Mouse (Mus musculus) spleen, adult 18-20 months (tissue): ENCODE results near the gene Wfdc11.
"Not testable (repeated sequence)": the region's sequence is repeated elsewhere in the genome, so short reads cannot be mapped to it uniquely, and the experiment has no call there.

ENCODE experiments used
- DNase-seq, 2 experiments: peaks; one replicate each; pipeline ENCODE4 v3.0.0; 2022; ENCODE audit warnings: mixed read lengths in 2 of 2

Wfdc11 gene

DNA sequence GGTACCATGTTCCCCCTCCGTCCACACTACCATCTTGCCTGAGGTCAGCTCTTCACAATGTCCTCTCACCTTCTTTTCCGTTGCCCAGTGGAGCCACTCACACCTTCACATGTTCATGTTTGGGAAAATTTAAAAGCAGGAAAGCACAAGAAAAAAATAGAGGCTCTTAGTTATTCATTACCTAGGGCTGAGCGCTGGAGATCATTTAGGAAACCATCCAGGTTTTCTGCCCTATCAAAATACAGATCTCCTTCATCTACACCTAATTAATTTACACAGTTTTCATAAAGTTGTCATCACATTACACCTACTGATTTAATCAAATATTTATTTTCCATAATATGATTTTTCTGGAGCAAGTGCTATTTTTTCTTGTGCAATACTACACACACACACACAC, 35.2 kb downstream of the Wfdc11 start, which contains the start of gene Wfdc16:
Wfdc16 (minus strand) TSS at position 101 of the 400 bp plus-strand sequence.
- no peak for DNase-seq

DNA sequence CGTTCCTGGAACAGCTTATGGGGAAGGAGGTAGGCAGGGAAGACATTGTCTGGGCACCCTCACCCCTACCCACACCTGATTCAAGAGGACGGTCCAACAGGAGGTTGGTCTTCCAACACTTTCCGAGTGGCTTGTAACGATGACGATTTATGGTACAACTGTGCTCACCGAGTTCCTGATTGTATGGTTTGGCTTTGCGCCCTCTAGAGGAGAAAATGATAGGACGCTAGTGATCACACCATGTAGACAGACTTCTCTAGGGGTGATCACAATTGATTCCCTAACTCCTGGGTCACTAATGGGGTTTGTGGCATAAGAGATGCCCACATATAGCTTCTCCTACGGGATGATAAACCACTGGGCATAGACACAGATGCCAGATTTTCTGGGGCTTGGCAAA, 38.6 kb downstream of the Wfdc11 start:
- DNase-seq, result no peak

DNA sequence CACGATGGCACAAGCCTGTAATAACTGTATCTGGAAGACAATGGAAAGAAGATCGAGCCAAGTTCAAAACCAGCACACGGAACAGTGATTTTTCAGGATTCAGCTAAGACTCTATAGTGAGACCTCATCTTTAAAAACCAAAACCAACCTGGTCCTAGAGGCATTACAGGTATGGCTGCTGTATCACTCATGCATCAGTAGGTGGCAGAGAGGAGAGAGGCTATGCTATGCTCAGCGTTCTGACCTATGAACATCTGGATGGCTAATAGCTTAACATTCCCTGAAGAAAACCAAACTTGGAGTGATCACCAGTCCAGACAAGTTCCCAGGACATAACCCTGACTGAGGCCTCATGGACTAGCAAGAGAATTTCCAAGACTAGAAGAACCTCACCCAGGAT, 52.1 kb downstream of the Wfdc11 start:
- DNase-seq, result no peak

DNA sequence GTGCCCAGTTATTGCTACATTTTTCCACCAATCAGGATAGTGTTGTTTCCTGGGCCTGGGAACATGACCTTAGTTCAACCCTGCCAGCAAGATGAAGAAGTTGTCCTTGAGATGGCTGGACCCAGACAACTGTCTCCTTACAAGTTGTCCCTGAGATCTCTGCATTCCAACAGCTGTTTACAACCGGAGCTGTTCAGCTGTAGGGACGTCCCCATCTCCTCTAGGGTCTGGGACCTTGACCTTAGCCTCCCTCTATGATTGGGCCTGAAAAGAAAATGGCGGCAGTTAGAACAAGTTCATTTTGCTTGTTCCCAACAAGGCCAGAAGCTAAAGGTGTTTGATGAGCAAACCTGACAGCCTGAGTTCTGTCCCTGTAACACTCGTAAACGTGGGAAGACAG, 54.8 kb downstream of the Wfdc11 start:
- no peak for DNase-seq

GRCm38 (mm10) chr2:164615386-164615785, 58.5 kb downstream of the Wfdc11 start:
- DNase-seq, result no peak

DNA sequence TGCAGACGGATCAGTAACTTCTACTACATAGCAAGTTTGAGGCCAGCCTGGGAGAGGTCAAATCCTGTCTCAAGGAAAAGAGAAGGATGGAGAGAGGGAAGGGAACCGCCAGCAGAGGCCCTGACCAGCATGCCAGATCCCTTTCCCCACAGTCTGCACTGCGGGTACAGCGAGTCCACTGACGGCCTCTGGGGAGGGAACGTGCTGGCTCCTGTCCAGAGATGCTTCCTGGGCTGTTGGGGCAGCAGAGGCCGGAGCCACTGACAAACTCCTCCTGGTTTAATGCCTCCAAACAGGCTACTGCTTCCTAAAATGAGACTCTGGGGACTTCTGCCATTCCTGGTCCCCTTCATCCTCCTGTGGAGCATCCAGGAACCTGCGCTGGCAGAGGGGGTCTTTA, 60.4 kb downstream of the Wfdc11 start, which contains the start of the genes Wfdc6b and Wfdc8:
Wfdc6b (plus strand) TSS at position 52 of the 400 bp plus-strand sequence.
Wfdc8 (minus strand) TSS at position 156 of the 400 bp plus-strand sequence.
- not testable (repeated sequence) for DNase-seq
